Mouse (Mus musculus): ENCODE measurements around the gene Mtch1. TPM values are rescaled to one million over a fixed set of nuclear protein-coding genes. Genes with fewer than 3 reads are reported as not detected.
"Not testable (repeated sequence)": the region's sequence is repeated elsewhere in the genome, so short reads cannot be mapped to it uniquely, and the experiment has no call there.

Gene Mtch1
- 100 to 1,000 TPM; 525 to 527 TPM for total RNA-seq (2021)
- long read RNA-seq, experiment 1, transcript Mtch1-211 (12 exons, 1,653 nt), result minor isoform, 42 of 815 reads
- long read RNA-seq, experiment 1, transcript Mtch1-216 (13 exons, 1,108 nt), result minor isoform, 30 of 815 reads
- long read RNA-seq, experiment 1, transcript Mtch1-202 (12 exons, 1,897 nt), result minor isoform, 255 of 815 reads
- long read RNA-seq, experiment 1, transcript Mtch1-201 (12 exons, 1,952 nt), result major isoform, 367 of 815 reads
- long read RNA-seq, experiment 1, partial matches to known transcripts, result 10 of 815 reads
- long read RNA-seq, experiment 1, other reads (novel, unspliced or antisense), result 58 of 815 reads
- long read RNA-seq, experiment 2, transcript Mtch1-211 (12 exons, 1,653 nt), result minor isoform, 57 of 1,087 reads
- long read RNA-seq, experiment 2, transcript Mtch1-216 (13 exons, 1,108 nt), result minor isoform, 60 of 1,087 reads
- long read RNA-seq, experiment 2, transcript Mtch1-201 (12 exons, 1,952 nt), result major isoform, 507 of 1,087 reads
- long read RNA-seq, experiment 2, transcript Mtch1-202 (12 exons, 1,897 nt), result minor isoform, 296 of 1,087 reads
- long read RNA-seq, experiment 2, partial matches to known transcripts, result 20 of 1,087 reads
- long read RNA-seq, experiment 2, other reads (novel, unspliced or antisense), result 56 of 1,087 reads

DNA sequence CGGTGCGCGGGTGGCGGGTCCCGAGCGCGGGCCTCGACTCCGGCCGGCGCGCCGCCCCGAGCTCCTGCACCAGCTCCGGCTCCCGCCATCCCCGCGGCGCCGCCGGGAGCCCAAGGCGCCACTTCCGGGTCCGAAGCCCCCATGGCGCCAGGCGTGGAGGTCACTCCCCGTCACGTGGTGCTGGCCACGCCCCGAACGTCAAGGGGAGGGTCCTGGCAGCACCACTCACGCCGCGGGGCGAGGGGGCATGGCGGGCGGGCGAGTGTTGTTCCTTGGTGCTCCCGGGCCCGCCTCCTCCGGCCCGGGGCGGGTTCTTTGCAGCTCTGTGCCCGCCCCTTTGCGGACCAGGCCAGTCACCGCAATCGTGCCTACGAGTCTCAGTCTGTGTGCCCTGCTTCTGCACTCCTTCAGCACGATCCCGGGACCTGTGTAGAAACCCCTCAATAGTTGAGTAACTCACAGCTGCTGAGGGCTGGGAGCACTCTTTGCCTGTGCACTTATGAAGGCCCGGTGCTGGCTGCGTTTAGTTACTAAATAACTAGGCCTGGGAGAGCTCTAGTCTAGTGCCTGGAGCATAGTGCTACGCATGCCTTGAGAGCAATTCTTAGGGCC lies at the start of gene Mtch1:
Gene Mtch1 (minus strand): TSS at position 290 of the 612 bp plus-strand sequence.
- peak; percentile 95 to 97 for DNase-seq (ENCODE audit: low spot score in 2 of 2)

DNA sequence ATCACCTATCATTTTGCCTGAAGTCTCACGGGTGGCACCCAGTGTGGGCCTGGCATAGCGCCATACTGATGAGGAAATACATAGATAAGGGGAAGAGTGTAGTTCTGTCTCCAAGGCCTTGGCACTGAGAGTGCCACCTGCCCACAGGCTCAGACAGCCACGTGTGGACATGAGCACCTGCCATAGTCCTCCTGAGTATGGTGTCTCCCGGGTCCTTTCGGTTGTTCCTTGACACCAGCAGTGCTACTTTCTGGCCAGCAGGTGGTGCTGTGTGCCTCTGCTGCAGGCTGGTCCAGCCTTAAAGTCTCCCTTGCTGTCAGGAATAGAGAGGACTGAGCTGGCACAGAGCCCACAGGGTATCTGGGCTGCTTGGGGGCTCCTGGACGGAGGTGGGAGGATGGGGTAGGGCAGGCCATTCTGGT lies 49.1 kb upstream of the Mtch1 start:
- DNase-seq (ENCODE audit: low spot score in 2 of 2), result peak; percentile 75 to 84

DNA sequence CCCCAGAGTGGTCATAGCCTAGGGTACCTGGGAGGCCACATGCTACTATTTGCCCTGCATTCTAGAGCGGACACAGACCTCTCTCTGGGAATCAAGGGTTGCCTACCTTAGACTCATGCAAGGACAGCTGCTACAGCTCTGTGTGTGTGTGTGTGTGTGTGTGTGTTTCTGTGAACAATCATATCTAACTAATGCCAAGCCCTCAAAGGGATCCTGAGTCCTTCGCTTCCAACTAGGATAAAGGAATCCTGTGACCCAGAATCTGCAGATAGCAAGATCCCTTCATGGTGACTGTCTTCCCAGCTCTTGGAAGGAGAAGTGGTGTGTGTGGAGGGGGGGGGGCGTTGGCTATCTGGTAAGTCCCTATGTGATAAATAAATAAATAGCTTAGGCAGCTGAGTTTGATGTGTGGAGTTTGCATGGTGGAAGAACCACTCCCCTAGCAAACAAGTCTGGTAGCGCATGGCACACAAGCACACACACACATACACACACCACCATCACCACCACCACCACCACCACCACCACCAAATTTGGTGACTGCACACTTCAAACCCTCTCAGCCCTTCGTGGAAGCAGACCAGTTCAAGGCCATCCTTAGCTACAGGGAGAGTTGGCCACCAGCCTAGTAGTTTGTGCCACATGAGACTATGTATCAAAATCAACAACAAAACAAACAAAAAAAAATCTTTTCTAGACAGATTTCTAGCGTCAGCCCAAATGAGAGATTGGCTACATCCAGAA lies 48.5 kb upstream of the Mtch1 start:
- no peak for DNase-seq (ENCODE audit: low spot score in 2 of 2)

DNA sequence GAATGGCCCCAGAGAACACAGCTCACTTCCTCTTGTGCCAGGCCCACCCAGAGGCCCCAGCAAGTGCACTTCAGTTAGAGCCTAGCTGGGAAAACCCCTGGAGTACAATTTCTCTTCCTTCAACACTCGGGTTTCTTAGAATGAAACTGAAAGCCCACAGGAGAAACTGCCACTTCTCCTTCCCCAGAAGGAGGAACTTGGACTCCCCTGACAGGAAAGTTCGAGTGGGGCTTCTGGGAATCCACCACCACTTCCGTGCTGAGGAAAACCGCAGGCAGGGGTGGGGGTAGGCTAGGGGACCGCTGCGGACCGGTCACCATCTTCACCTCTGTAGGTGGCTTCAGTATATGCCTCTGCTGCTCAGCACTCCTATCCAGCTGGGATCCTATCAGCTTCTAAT lies 47.6 kb upstream of the Mtch1 start:
- peak in 1 of 2 experiments; percentile 17 for DNase-seq (ENCODE audit: low spot score in 2 of 2)

DNA sequence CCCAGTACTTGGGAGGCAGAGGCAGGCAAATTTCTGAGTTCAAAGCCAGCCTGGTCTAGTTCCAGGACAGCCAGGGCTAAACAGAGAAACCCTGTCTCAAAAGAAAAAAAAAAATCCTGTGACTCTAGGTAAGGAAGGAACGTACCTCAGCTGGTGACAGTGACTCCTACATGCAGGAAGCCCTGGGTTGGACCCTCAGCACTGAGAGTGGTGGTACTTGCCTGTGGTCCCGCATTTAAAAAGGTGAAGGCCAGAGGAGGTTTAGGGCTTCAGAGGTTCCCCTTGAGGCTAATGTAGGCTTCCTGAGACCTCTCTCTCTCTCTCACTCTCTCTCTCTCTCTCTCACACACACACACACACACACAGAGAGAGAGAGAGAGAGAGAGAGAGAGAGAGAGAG lies 47.0 kb upstream of the Mtch1 start:
- not testable (repeated sequence) for DNase-seq (ENCODE audit: low spot score in 2 of 2)

DNA sequence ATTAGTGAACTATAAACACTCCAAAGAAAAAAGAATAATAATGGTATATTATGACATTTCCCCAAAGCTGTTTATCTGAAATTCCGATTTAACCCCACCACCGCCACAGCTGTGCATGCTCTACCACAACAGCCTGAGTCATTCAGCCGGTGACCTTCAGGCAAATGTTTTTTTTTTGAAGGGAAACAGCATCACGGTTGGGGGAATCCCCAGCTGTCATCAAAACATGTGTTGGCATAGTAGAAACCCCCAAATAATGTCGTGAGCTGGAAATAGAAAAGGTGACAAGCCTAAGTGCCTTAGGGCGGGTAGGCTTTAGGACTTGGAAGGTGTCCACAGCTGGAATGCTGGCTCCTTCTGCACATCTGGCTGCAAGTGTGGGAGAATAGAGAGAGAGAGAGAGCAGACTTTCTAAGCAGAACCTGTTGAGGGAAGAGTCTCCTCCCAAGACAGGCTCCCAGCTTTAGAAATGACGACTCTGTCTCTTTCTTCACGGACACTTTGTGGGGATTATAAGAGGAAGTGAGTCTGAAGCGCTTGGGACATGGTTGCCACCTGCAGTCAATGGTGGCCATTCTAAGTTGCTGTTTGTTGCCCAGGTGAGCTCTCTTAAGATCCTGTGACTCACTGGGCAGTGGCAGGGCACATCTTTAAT lies 46.5 kb upstream of the Mtch1 start:
- no peak for DNase-seq (ENCODE audit: low spot score in 2 of 2)

DNA sequence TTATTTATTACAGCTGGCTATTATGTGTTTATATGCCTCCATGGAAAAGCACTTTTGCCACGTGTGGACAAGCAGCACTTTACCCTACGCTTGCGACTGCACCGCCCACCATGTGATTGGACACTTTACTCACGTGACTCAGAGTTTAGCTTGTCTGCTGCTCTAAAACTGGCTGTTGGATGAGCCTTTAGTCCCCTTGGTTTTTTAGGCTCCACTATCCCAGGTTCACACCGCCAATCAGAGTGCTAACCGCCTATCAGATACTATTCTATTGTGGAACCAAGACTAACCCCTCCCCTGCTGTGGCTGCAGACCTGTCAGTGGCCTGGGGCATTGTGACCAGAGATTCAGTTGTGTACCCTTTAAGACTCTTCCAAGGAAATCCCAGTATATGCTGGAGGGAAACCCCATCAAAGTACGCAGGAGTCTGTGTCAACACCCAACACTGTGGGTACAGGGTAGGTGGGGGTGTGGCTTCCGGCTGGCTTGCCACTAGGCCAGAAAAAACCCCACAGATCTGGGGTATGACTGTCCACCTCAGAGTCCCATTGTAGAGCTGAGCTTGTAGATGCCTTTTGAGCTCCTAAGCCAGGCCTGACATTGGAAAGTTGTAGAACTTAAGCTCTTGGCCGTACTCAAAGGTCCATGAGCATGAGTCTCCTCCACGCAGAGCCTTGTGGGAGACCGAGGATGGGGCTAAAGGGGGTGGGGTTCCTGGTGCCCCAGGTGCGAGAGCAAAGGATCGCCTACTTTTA lies 45.8 kb upstream of the Mtch1 start:
- no peak for DNase-seq (ENCODE audit: low spot score in 2 of 2)

DNA sequence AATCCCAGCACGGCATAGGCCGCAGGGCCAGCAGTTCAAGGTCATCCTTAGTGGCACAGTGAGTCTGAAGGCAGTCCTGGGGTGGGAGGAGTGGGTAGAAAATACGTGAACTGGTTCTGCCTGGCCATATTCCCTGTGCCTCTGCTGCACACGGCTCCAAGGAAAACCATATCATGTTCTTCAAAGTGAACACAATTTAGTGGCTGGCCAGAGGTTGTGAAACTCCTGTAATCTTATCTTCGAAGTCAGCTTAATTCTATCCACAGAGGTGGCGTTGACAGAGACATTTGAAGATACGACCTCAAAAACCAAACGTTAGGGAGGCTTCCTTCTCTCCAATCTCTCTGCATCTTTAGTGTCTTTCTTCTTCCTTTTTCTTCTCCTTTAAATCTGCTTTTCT lies 43.5 kb upstream of the Mtch1 start:
- DNase-seq (ENCODE audit: low spot score in 2 of 2), result no peak

DNA sequence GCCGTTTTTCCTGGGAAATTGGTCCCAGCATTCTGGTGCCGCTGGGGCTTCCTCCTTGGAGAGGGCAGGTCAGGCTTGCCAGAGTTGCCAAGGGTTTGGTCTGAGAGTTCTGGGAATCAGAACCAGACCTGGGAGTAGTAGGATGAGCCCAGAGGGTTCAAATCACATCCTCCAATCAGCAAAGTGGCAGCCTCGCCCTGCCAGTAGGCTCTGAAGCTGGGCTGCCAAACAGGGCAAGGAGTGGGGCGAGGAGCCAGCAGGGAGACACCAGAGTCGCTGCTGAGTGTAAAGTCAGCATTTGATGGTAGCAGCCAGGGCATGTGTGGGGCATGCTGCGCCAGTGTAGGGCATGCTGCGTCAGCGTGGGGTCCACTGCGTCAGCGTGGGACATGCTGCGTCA lies 41.2 kb upstream of the Mtch1 start:
- no peak for DNase-seq (ENCODE audit: low spot score in 2 of 2)

DNA sequence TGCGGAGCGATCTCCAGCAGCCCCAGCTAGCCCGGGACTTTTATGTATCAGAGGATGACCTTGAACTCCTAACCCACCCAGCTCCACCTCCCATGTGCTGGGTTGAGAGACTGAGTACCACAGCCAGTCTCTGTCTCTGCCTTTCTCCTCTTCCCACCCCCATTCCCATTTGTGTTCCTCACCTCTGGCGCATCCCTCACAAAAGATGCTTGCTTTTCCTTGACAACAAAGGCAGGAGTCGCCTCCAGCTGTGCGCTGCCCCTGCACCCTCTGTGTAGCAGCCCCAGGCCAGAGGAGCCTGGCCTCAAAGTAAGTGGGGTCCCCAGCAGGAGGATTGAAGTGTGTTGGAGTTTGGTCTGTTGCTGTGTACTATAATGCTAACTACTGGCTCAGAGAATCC lies 38.0 kb upstream of the Mtch1 start:
- no peak for DNase-seq (ENCODE audit: low spot score in 2 of 2)

DNA sequence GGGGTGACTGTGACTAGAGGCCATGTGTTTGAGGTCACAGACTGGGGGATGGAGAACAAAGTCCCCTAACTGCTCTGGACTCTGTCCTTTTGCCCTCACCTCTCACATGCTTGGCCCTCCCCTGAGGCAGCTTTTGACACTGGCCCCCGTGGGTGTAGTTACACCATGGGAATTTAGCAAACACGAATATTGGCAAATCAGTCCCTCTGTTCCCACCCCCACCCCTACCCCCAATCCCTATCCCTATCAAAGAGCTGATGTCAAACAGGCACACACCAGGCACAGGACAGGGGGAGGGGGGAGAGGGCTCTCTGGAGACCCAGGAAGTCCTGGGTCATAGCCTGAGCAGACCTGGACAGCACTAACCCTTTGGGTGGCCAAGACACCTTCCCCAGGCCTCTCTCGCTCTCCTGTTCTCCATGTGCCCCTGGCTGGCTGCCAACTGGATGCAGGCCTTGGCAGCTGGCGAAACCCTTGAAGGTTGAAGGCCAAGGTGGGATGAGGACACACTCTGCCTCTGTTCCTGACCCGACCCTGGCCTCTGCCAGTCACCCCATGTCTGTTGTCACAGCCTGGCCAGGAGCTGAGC lies 37.2 kb upstream of the Mtch1 start:
- DNase-seq (ENCODE audit: low spot score in 2 of 2), result no peak

DNA sequence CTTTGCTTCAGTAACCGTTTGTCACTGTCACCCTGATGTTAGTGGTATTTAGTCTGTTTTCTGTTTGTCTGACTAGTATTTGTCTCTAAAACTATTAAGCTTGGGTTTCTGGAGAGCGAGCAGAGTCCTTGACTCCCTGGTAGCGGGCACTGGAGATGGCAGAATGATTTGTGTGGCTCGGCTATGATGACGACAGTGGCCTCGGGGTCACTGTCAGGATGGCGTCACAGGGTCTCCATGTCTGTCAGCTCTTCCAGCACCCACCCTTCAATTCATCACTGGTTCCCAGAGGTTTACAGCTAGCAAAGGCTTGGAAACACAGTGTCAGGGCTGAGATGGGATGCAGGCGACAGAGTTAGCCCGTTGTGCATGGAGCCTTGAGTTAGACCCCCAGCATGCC lies 36.2 kb upstream of the Mtch1 start:
- DNase-seq (ENCODE audit: low spot score in 2 of 2), result no peak

DNA sequence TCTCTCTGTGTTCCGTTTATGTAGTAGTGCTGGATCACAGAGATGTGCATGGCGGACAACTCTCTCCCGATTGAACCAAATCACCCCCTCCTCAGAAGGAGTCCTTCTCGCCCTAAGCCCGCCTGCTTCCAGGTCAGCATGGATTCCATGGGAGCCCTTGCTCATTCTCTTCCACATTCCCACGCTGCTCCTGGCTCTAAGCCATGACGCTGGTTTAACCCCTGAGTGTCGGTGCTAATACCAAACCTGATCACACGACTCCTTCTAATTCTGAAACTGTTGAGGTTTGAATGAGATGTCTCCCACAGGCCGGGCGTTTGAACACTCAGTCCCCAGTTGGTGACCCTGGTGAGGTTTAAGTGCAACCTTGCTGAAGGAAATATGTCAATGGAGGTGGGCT lies 34.7 kb upstream of the Mtch1 start:
- DNase-seq (ENCODE audit: low spot score in 2 of 2), result no peak

DNA sequence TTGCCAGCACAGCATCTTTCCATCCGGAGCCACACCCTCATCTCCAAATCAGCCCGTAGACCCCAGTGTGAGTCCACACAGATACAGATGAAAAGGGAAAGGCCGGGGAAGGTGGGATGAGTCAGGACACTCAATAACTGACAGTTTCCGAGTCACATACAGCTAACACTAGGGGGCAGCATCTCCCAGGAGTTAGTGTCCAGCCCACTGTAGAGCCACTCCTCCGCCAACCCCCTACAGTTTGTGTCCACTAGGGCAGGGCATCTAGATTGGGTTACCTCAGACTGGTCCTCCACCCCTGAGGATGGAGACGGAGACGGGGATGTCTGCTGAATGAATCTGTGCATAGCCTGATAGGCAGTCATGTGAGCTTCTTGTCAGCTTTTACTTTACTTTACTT lies 33.7 kb upstream of the Mtch1 start:
- peak in 1 of 2 experiments; percentile 52 for DNase-seq (ENCODE audit: low spot score in 2 of 2)

DNA sequence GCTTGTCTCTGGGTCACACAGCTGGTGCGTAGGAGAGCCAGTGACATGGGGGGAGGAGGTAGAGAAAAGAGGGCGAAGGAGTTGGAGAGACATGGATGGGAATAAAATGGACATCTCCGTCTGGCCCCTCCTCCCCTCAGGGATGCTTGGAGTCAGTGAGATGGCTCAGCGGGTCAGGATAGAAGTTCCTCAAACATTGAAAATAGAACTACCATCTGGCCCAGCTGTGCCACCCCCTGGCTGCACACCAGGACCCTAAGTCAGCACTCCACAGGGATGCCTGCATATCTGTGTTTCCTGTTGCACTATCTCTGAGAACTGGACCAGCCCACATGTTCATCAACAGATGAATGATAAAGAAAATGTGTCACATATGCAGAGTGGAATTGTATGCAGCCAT lies 32.5 kb upstream of the Mtch1 start:
- no peak for DNase-seq (ENCODE audit: low spot score in 2 of 2)

DNA sequence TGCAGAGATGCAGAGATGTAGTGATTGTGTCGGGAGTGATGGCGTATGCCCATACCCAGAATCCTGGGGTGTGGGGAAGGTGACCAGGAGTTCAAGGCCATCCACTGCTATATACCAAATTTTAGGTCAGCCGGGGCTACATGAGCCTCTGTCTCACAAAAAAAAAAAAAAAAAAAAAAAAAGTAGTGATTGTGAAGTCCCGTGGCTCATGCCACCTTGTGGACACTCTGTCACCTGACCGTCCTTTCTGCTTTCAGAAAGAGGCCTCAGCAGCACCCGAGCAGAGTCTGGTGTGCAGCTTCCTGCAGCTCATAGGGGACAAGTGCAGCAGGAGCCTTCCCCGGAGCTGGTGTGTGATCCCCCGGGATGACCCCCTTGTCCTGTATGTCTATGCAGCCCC lies 30.3 kb upstream of the Mtch1 start:
- no peak for DNase-seq (ENCODE audit: low spot score in 2 of 2)

DNA sequence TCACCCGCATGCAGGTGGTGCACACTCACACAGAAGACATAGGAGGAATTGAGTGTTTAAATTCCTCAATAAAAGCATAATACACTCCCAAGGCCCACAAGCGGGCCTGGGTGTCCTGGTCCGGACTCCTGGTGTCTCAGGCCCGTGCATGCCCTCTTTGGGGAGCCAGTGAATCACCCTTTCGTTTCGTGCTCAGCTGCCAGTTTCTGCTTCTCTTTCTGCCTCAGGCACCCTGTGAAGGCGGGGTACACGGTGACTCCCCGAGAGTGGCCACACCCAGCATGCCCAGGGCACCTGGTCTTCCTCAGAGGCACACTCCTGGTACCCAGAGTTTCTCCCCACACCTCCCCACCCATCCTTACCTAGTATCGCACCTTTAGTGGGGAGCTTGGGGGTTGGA lies 28.1 kb upstream of the Mtch1 start:
- DNase-seq (ENCODE audit: low spot score in 2 of 2), result no peak

DNA sequence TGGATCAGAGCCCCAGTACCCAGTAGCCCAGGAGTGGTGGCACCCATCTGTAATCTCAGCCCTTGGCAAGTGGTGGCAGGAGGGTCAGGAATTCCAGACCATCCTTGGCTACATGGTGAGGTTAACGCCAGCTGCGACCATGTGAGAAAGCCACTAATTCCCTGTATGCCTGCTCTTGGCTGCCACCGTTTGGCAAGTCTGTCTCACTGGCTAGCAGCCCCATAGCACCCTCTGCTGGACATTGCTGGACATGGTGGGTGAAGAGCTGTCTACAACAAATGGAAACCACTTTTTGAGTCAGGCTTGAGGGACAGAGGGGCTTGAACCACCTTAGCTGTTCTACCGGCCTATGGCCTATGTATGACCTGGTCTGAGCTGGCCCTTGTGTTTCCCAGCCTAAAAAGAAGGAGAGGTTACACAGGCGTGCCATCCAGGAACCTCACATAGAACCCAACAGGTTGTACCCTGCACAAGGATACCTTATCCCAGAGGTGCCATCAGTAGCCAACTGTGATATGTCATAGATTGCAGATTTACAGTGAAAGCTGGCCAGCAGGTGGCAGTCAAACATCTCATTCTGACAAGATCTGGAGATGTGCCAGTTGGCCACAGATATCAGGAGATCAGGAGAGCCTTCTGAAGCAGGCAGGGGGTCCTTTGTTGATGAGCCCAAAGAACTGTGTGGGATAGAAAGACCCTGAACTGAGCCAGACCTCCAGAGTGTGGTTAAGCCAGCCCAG lies 23.4 kb upstream of the Mtch1 start:
- peak; percentile 91 to 94 for DNase-seq (ENCODE audit: low spot score in 2 of 2)

DNA sequence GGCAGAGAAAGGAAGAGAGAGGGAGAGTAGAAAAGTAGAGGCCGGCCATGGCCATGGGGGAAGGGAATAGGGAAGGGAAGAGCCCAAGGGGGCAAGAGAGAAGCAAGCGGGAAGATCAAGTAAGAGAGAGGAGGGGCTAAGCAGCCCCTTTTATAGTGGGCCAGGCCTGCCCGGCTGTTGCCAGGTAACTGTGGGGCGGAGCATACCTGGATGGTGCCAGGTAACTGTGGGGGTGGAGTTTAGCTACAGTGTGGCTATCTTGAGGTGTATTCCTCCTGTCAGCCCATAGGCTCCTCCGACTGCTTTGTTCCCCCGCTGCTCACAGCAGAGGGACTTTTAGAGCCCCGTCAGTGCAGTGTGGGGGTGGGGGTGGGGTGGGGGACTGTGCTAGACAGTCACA lies 21.0 kb upstream of the Mtch1 start:
- no peak for DNase-seq (ENCODE audit: low spot score in 2 of 2)
